Mouse (Mus musculus) frontal cortex, adult (tissue): ENCODE results near the gene Hecw2.
A peak's percentile ranks its signal among the peaks of the same experiment; 100 is the strongest.

Source experiments
- ATAC-seq: cut with Nextera tagmentation; 2 replicates; pipeline ENCODE4 v1.9.2; 2017; ENCODE audit warnings: mild to moderate bottlenecking, moderate library complexity, mixed read lengths; ENCODE audit not compliant: low TSS enrichment

The Hecw2 gene

GRCm38 (mm10) chr1:53900416-53900815 lies 294.6 kb downstream of the Hecw2 start:
- ATAC-seq, result no peak

GRCm38 (mm10) chr1:53894299-53894698 lies 300.7 kb downstream of the Hecw2 start:
- peak; percentile 81 for ATAC-seq

- 0 out of 2 replicates have a peak, but pooled peaks have one; percentile 39 for ATAC-seq
These were observed 304.6 kb downstream of the Hecw2 start for GRCm38 (mm10) chr1:53890380-53890779.

- ATAC-seq, result no peak
These were observed 305.2 kb downstream of the Hecw2 start for GRCm38 (mm10) chr1:53889806-53890205.

- ATAC-seq, result no peak
These were observed 312.5 kb downstream of the Hecw2 start for GRCm38 (mm10) chr1:53882480-53882879.

GRCm38 (mm10) chr1:53875919-53876318 lies 319.0 kb downstream of the Hecw2 start:
- peak; percentile 47; the same call in 1 of the 2 replicates for ATAC-seq

- no peak for ATAC-seq
These were observed 327.7 kb downstream of the Hecw2 start for GRCm38 (mm10) chr1:53867316-53867715.

GRCm38 (mm10) chr1:53866374-53866902 lies 328.5 kb downstream of the Hecw2 start:
- ATAC-seq, result no peak

- no peak for ATAC-seq
These were observed 330.9 kb downstream of the Hecw2 start for GRCm38 (mm10) chr1:53864046-53864445.

GRCm38 (mm10) chr1:53860611-53861010 lies 334.4 kb downstream of the Hecw2 start:
- ATAC-seq, result no peak

- ATAC-seq, result no peak
These were observed 335.8 kb downstream of the Hecw2 start for GRCm38 (mm10) chr1:53859175-53859574.

- peak; percentile 38; the same call in 1 of the 2 replicates for ATAC-seq
These were observed 338.4 kb downstream of the Hecw2 start for GRCm38 (mm10) chr1:53856501-53857103.

GRCm38 (mm10) chr1:53855732-53856131 lies 339.2 kb downstream of the Hecw2 start:
- no peak for ATAC-seq

GRCm38 (mm10) chr1:53852086-53852610 lies 342.8 kb downstream of the Hecw2 start:
- no peak for ATAC-seq

- ATAC-seq, result no peak
These were observed 343.6 kb downstream of the Hecw2 start for GRCm38 (mm10) chr1:53851334-53851733.

GRCm38 (mm10) chr1:53850891-53851290 lies 344.1 kb downstream of the Hecw2 start:
- no peak for ATAC-seq

GRCm38 (mm10) chr1:53846665-53847237 lies 348.2 kb downstream of the Hecw2 start:
- ATAC-seq, result no peak

- ATAC-seq, result peak; percentile 50
These were observed 349.1 kb downstream of the Hecw2 start for GRCm38 (mm10) chr1:53845854-53846253.

GRCm38 (mm10) chr1:53844914-53845612 lies 349.9 kb downstream of the Hecw2 start:
- no peak for ATAC-seq

GRCm38 (mm10) chr1:53844122-53844913 lies 350.6 kb downstream of the Hecw2 start:
- ATAC-seq, result no peak

- no peak for ATAC-seq
These were observed 351.9 kb downstream of the Hecw2 start for GRCm38 (mm10) chr1:53843051-53843450.

GRCm38 (mm10) chr1:53841080-53841479 lies 353.9 kb downstream of the Hecw2 start:
- peak; percentile 51 for ATAC-seq
